Mouse (Mus musculus) gastrocnemius, postnatal 10 days (tissue): Measurements from ENCODE around the gene Noc4l. TPM values are rescaled to one million over a fixed set of nuclear protein-coding genes. Genes with fewer than 3 reads are reported as not detected.

ENCODE experiments used
- DNase-seq: peaks from one replicate; pipeline ENCODE4 v3.0.0; 2021; ENCODE audit warnings: mixed read lengths
- microRNA-seq, 2 experiments: library from miRNA; unstranded; fragments of <30 nt; microRNA quantifications; one replicate each; pipeline ENCODE4 v1.2.0; 2021
- total RNA-seq, 2 experiments: library from RNA; stranded (reverse); gene quantifications; 2 replicates each; pipeline ENCODE4 v1.2.3; 2021

Gene Noc4l
- total RNA-seq, 2 experiments from 2014 or later: 15.5 to 16.9 TPM

DNA sequence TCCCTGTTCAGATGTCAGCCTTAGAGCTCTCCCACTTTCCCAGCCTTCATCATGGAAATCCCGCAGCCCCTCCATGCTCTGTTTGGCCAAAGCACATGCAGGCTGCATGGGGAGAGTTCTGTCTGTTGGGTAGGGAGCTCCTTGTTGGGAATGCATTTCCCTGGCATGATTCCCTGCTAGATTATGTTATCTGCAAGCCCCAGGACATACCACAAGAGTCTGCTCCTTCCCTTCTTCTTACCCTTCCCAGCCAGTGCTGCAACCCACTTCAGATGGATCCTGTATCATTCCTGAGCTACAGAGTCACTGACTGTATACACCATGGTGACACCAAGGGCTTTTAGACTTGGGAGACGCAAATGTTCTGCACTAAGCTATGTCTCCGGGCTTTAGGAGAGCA lies 43.8 kb downstream of the Noc4l start:
- DNase-seq: no peak

- DNase-seq: no peak
These were observed 44.3 kb downstream of the Noc4l start for GRCm38 (mm10) chr5:110608941-110609340.

DNA sequence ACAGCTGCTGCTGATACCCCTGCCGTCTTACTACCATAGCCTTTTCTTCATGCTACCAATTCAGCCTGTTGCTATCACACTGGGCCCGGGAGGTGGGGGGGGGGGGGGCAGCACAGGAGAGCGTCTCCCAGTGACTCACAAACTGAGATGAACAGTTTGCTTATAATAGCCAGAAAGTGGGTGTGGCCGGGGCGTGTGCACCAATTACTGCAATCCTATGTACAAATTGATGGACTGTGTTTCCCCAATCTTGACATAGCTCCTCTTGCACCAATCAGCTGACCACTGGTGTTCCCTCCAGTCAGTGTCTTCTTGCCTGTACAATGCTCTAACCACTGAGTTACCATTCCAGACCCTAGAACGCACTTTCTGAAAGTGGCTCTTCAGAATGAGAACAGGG lies 44.9 kb downstream of the Noc4l start:
- DNase-seq: no peak

- no peak for DNase-seq
These were observed 45.5 kb downstream of the Noc4l start for GRCm38 (mm10) chr5:110607767-110608166.

GRCm38 (mm10) chr5:110605531-110606221 lies 47.5 kb downstream of the Noc4l start:
- DNase-seq: no peak

- DNase-seq: no peak
These were observed 48.9 kb downstream of the Noc4l start for GRCm38 (mm10) chr5:110604311-110604710.

- DNase-seq: no peak
These were observed 50.1 kb downstream of the Noc4l start for GRCm38 (mm10) chr5:110603016-110603685.

Small RNA genes within 50 kb of the gene (microRNA-seq; reads per million reads assigned to microRNA genes)
- 0.50 to 0.95 reads per million in 2 experiments for gene Mir7026

Other genes starting within 250 kb of the Noc4l start
- 10 to 100 TPM; 33.5 to 37.7 TPM for gene Fbrsl1, start 204.9 kb downstream of the Noc4l start, total RNA-seq
- gene Galnt9, start 109.1 kb downstream of the Noc4l start, total RNA-seq: under 1 TPM in 1 of 2 experiments, not detected in 1; 0.11 TPM
- gene Ddx51, start within 50 bp of the Noc4l start, total RNA-seq: 10 to 100 TPM in 1 of 2 experiments, 1 to 10 TPM in 1; 9.5 to 10.8 TPM
- 10 to 100 TPM; 34.9 to 51.7 TPM for gene Ep400, start 117.3 kb upstream of the Noc4l start, total RNA-seq
- gene Pus1, start 127.2 kb upstream of the Noc4l start, total RNA-seq: 10 to 100 TPM; 14.1 to 15.9 TPM
- 10 to 100 TPM; 26.2 to 34.1 TPM for gene Ulk1, start 156.7 kb upstream of the Noc4l start, total RNA-seq
- 10 to 100 TPM; 12.0 to 12.8 TPM for gene Hscb, start 186.4 kb upstream of the Noc4l start, total RNA-seq
- gene Chek2, start 186.6 kb upstream of the Noc4l start, total RNA-seq: 1 to 10 TPM; 3.8 to 5.0 TPM
- 10 to 100 TPM; 24.5 to 25.2 TPM for gene Ttc28, start 226.4 kb upstream of the Noc4l start, total RNA-seq